Mouse (Mus musculus): Measurements from ENCODE around the gene Olfr1442.
A peak's percentile ranks its signal among the peaks of the same experiment; 100 is the strongest.
"Not testable (repeated sequence)": the region's sequence is repeated elsewhere in the genome, so short reads cannot be mapped to it uniquely, and the experiment has no call there.

Gene Olfr1442

GRCm38 (mm10) chr19:12720463-12720862 is 50.2 kb downstream of the Olfr1442 start:
- H3K4me1 ChIP-seq (replicated peaks; ENCODE audit: low read depth, low read length) = 0 out of 2 replicates have a peak, but pooled peaks cover 5% of the 10 kb centered on the region
- H3K9me3 ChIP-seq (ENCODE audit: low read length) = no peaks in the 10 kb centered on the region
- no peaks in the 10 kb centered on the region for H3K36me3 ChIP-seq (ENCODE audit: insufficient read depth, low read length)
- H3K4me3 ChIP-seq (replicated peaks; ENCODE audit: low read length) = no peak overlapping the region
- no peak for TF ChIP-seq NANOG (IDR thresholded peaks at IDR 0.05; ENCODE audit: borderline replicate concordance, low read length)
- no peaks in the 10 kb centered on the region for H3K27me3 ChIP-seq (ENCODE audit: insufficient read depth, low read length)

GRCm38 (mm10) chr19:12720919-12721318 is 50.7 kb downstream of the Olfr1442 start:
- H3K36me3 ChIP-seq (ENCODE audit: insufficient read depth, low read length); H3K9me3 ChIP-seq (ENCODE audit: low read length); H3K4me1 ChIP-seq (replicated peaks; ENCODE audit: low read depth, low read length); H3K27me3 ChIP-seq (ENCODE audit: insufficient read depth, low read length); H3K4me3 ChIP-seq (replicated peaks; ENCODE audit: low read length): not testable (repeated sequence)

- H3K4me3 ChIP-seq (replicated peaks; ENCODE audit: low read length); H3K4me1 ChIP-seq (replicated peaks; ENCODE audit: low read depth, low read length); H3K27me3 ChIP-seq (ENCODE audit: insufficient read depth, low read length); H3K36me3 ChIP-seq (ENCODE audit: insufficient read depth, low read length); H3K9me3 ChIP-seq (ENCODE audit: low read length): not testable (repeated sequence)
These were observed 51.4 kb downstream of the Olfr1442 start for GRCm38 (mm10) chr19:12721596-12721995.

DNA sequence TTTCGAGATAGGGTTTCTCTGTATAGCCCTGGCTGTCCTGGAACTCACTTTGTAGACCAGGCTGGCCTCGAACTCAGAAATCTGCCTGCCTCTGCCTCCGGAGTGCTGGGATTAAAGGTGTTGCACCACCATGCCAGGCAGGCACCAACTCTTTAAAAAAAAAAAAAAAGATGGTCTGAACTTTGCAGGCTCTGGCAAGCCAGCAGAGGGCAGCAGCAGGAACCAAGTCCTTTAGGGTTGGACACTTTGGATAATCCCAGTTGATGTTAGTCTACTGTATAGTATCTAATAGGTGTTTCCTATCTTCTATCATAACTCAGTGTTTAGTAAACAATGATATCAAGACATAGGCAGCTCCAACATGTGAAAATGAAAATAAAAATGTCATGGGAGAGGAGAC is 52.1 kb downstream of the Olfr1442 start:
- TF ChIP-seq NANOG (IDR thresholded peaks at IDR 0.05; ENCODE audit: borderline replicate concordance, low read length) = no peak
- TF ChIP-seq CTCF (conservative IDR thresholded peaks at IDR 0.05; ENCODE audit: low read length) = peak; percentile 34
- no peak for TF ChIP-seq POU5F1 (IDR thresholded peaks at IDR 0.05; ENCODE audit: borderline replicate concordance, low read length)
- Histone ChIP-seq H3K27me3 (ENCODE audit: insufficient read depth, low read length) (no peaks in the 10 kb centered on the region), H3K4me1 (replicated peaks; ENCODE audit: low read depth, low read length) (0 out of 2 replicates have a peak, but pooled peaks cover 5% of the 10 kb centered on the region), H3K4me3 (replicated peaks; ENCODE audit: low read length) (no peak overlapping the region), H3K9me3 (ENCODE audit: low read length) (no peaks in the 10 kb centered on the region), H3K36me3 (ENCODE audit: insufficient read depth, low read length) (no peaks in the 10 kb centered on the region)

DNA sequence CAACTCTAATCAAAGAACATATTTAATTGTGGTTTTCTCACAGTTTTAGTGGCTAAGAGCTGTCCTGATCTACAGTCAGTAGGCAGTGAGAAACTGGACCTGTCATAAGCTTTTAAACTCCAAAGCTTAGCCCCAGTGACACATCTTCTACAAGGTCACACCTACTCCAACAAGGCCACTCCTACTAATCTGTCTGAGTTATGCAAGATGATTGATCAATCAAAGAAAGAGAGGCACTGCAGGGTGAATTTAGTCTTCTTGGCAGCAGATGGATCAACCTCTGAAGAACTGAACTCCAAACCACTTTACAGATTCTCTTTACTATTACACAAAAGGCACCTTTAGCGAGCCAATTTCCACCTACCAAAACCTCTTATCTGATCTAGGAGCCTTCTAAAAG is 55.6 kb downstream of the Olfr1442 start:
- no peaks in the 10 kb centered on the region for H3K9me3 ChIP-seq (ENCODE audit: low read length)
- no peaks in the 10 kb centered on the region for H3K36me3 ChIP-seq (ENCODE audit: insufficient read depth, low read length)
- TF ChIP-seq NANOG (IDR thresholded peaks at IDR 0.05; ENCODE audit: borderline replicate concordance, low read length) (no peak), POU5F1 (IDR thresholded peaks at IDR 0.05; ENCODE audit: borderline replicate concordance, low read length) (no peak), CTCF (conservative IDR thresholded peaks at IDR 0.05; ENCODE audit: low read length) (no peak)
- H3K27me3 ChIP-seq (ENCODE audit: insufficient read depth, low read length) = no peaks in the 10 kb centered on the region
- peaks cover 11% of the 10 kb centered on the region for H3K4me1 ChIP-seq (replicated peaks; ENCODE audit: low read depth, low read length)
- H3K4me3 ChIP-seq (replicated peaks; ENCODE audit: low read length) = no peak overlapping the region

All from E14TG2a.4 (cell line).